Mouse (Mus musculus): ENCODE measurements around the gene Dpysl4. TPM values are rescaled to one million over a fixed set of nuclear protein-coding genes. Genes with fewer than 3 reads are reported as not detected.

The Dpysl4 gene
- polyA plus RNA-seq, 1 experiment, result not detected

- Histone ChIP-seq H3K27me3 (replicated peaks) (peaks cover 74% of the 10 kb centered on the region), H3K36me3 (replicated peaks; ENCODE audit: low read length) (no peaks in the 10 kb centered on the region), H3K9me3 (peaks cover 5% of the 10 kb centered on the region; the same call in 1 of the 2 replicates), H3K4me1 (peaks cover 4% of the 10 kb centered on the region; the same call in 1 of the 2 replicates), H3K4me3 (replicated peaks) (no peak overlapping the region)
- TF ChIP-seq GATA1 (IDR thresholded peaks at IDR 0.05; ENCODE audit: borderline replicate concordance, low read length) (no peak), FLI1 (IDR thresholded peaks at IDR 0.05; ENCODE audit: low read length) (no peak)
Observed at GRCm38 (mm10) chr7:139082281-139082680, 3.5 kb upstream of the Dpysl4 start.

- H3K4me1 ChIP-seq, result peaks cover 4% of the 10 kb centered on the region; the same call in 1 of the 2 replicates
- no peak overlapping the region for H3K4me3 ChIP-seq (replicated peaks)
- peaks cover 5% of the 10 kb centered on the region; the same call in 1 of the 2 replicates for H3K9me3 ChIP-seq
- no peaks in the 10 kb centered on the region for H3K36me3 ChIP-seq (replicated peaks; ENCODE audit: low read length)
- TF ChIP-seq FLI1 (IDR thresholded peaks at IDR 0.05; ENCODE audit: low read length), result no peak
- TF ChIP-seq GATA1 (IDR thresholded peaks at IDR 0.05; ENCODE audit: borderline replicate concordance, low read length), result no peak
- H3K27me3 ChIP-seq (replicated peaks), result peaks cover 77% of the 10 kb centered on the region
Observed at GRCm38 (mm10) chr7:139084316-139084715, 1.5 kb upstream of the Dpysl4 start.

GRCm38 (mm10) chr7:139086195-139087158 is 676 bp downstream of the Dpysl4 start:
- H3K4me3 ChIP-seq (replicated peaks), result peak overlapping the region; percentile 14
- H3K27me3 ChIP-seq (replicated peaks), result peaks cover 88% of the 10 kb centered on the region
- H3K36me3 ChIP-seq (replicated peaks; ENCODE audit: low read length), result no peaks in the 10 kb centered on the region
- H3K4me1 ChIP-seq, result peaks cover 4% of the 10 kb centered on the region; the same call in 1 of the 2 replicates
- no peaks in the 10 kb centered on the region for H3K9me3 ChIP-seq
- TF ChIP-seq GATA1 (IDR thresholded peaks at IDR 0.05; ENCODE audit: borderline replicate concordance, low read length) (no peak), FLI1 (IDR thresholded peaks at IDR 0.05; ENCODE audit: low read length) (no peak)

- H3K4me1 ChIP-seq, result peaks cover 4% of the 10 kb centered on the region; the same call in 1 of the 2 replicates
- TF ChIP-seq FLI1 (IDR thresholded peaks at IDR 0.05; ENCODE audit: low read length) (no peak), GATA1 (IDR thresholded peaks at IDR 0.05; ENCODE audit: borderline replicate concordance, low read length) (no peak)
Observed at GRCm38 (mm10) chr7:139087801-139088200, 2.0 kb downstream of the Dpysl4 start.

GRCm38 (mm10) chr7:139089892-139090874 is 4.4 kb downstream of the Dpysl4 start:
- Histone ChIP-seq H3K4me1 (peaks cover 4% of the 10 kb centered on the region; the same call in 1 of the 2 replicates), H3K36me3 (replicated peaks; ENCODE audit: low read length) (no peaks in the 10 kb centered on the region), H3K9me3 (no peaks in the 10 kb centered on the region), H3K4me3 (replicated peaks) (no peak overlapping the region), H3K27me3 (replicated peaks) (peaks cover 97% of the 10 kb centered on the region)
- TF ChIP-seq FLI1 (IDR thresholded peaks at IDR 0.05; ENCODE audit: low read length) (no peak), GATA1 (IDR thresholded peaks at IDR 0.05; ENCODE audit: borderline replicate concordance, low read length) (no peak)

More at GRCm38 (mm10) chr7:139087801-139088200, 2.0 kb downstream of the Dpysl4 start:
- H3K4me3 ChIP-seq (replicated peaks), result no peak overlapping the region
- H3K27me3 ChIP-seq (replicated peaks), result peaks cover 92% of the 10 kb centered on the region
- no peaks in the 10 kb centered on the region for H3K9me3 ChIP-seq
- H3K36me3 ChIP-seq (replicated peaks; ENCODE audit: low read length), result no peaks in the 10 kb centered on the region

- no peaks in the 10 kb centered on the region for H3K36me3 ChIP-seq (replicated peaks; ENCODE audit: low read length)
- no peaks in the 10 kb centered on the region for H3K9me3 ChIP-seq
- no peaks in the 10 kb centered on the region for H3K4me1 ChIP-seq
- TF ChIP-seq GATA1 (IDR thresholded peaks at IDR 0.05; ENCODE audit: borderline replicate concordance, low read length), result no peak
- TF ChIP-seq FLI1 (IDR thresholded peaks at IDR 0.05; ENCODE audit: low read length), result no peak
- no peak overlapping the region for H3K4me3 ChIP-seq (replicated peaks)
- peaks cover 97% of the 10 kb centered on the region for H3K27me3 ChIP-seq (replicated peaks)
Observed at GRCm38 (mm10) chr7:139091681-139092080, 5.9 kb downstream of the Dpysl4 start.

- no peak overlapping the region for H3K4me3 ChIP-seq (replicated peaks)
- peaks cover 94% of the 10 kb centered on the region for H3K27me3 ChIP-seq (replicated peaks)
- H3K4me1 ChIP-seq, result no peaks in the 10 kb centered on the region
- TF ChIP-seq FLI1 (IDR thresholded peaks at IDR 0.05; ENCODE audit: low read length) (no peak), GATA1 (IDR thresholded peaks at IDR 0.05; ENCODE audit: borderline replicate concordance, low read length) (no peak)
- no peaks in the 10 kb centered on the region for H3K9me3 ChIP-seq
- no peaks in the 10 kb centered on the region for H3K36me3 ChIP-seq (replicated peaks; ENCODE audit: low read length)
Observed at GRCm38 (mm10) chr7:139092676-139093075, 6.9 kb downstream of the Dpysl4 start.

- Histone ChIP-seq H3K4me1 (no peaks in the 10 kb centered on the region), H3K9me3 (no peaks in the 10 kb centered on the region), H3K27me3 (replicated peaks) (peaks cover 94% of the 10 kb centered on the region), H3K36me3 (replicated peaks; ENCODE audit: low read length) (no peaks in the 10 kb centered on the region), H3K4me3 (replicated peaks) (no peak overlapping the region)
- TF ChIP-seq GATA1 (IDR thresholded peaks at IDR 0.05; ENCODE audit: borderline replicate concordance, low read length), result no peak
- TF ChIP-seq FLI1 (IDR thresholded peaks at IDR 0.05; ENCODE audit: low read length), result no peak
Observed at GRCm38 (mm10) chr7:139093124-139093523, 7.3 kb downstream of the Dpysl4 start.

- TF ChIP-seq FLI1 (IDR thresholded peaks at IDR 0.05; ENCODE audit: low read length), result no peak
- no peak for TF ChIP-seq GATA1 (IDR thresholded peaks at IDR 0.05; ENCODE audit: borderline replicate concordance, low read length)
- Histone ChIP-seq H3K27me3 (replicated peaks) (peaks cover 94% of the 10 kb centered on the region), H3K4me1 (no peaks in the 10 kb centered on the region), H3K4me3 (replicated peaks) (no peak overlapping the region), H3K9me3 (no peaks in the 10 kb centered on the region), H3K36me3 (replicated peaks; ENCODE audit: low read length) (no peaks in the 10 kb centered on the region)
Observed at GRCm38 (mm10) chr7:139093781-139094180, 8.0 kb downstream of the Dpysl4 start.
